Mouse (Mus musculus) CH12.LX (cell line): ENCODE results near the gene Atg9b. TPM values are rescaled to one million over a fixed set of nuclear protein-coding genes. Genes with fewer than 3 reads are reported as not detected.

ENCODE experiments used
- DNase-seq: peaks from one replicate; pipeline ENCODE4 v3.0.0-alpha.2; 2013; ENCODE audit errors: extremely low read depth
- H3K27ac ChIP-seq: 2 replicates; pipeline ENCODE4 v1.5.1; 2012; ENCODE audit warnings: low read depth, mild to moderate bottlenecking, control low read depth, moderate library complexity; ENCODE audit not compliant: insufficient read depth
- H3K27me3 ChIP-seq: replicated peaks from 2 replicates; pipeline ENCODE3; 2012; ENCODE audit warnings: inconsistent platforms
- H3K36me3 ChIP-seq, 2 experiments: replicated peaks in 1 of 2; 2 replicates each; pipeline versions ENCODE3 to v1.6.1; 2012; ENCODE audit warnings: inconsistent platforms in 1 of 2, low read length in 1 of 2, mild to moderate bottlenecking in 1 of 2, mixed read lengths in 1 of 2, moderate library complexity in 1 of 2; ENCODE audit not compliant: control insufficient read depth in 1 of 2, insufficient read depth in 1 of 2
- H3K4me1 ChIP-seq, 2 experiments: 2 replicates each; pipeline ENCODE4 v1.6.1; 2012; ENCODE audit warnings: inconsistent platforms in 1 of 2, moderate library complexity in 1 of 2; ENCODE audit not compliant: insufficient read depth in 2 of 2, control insufficient read depth in 1 of 2
- H3K4me2 ChIP-seq: 2 replicates; pipeline ENCODE4 v1.6.1; 2012; ENCODE audit warnings: low read depth, mild to moderate bottlenecking, control low read depth; ENCODE audit not compliant: poor library complexity, insufficient read depth, severe bottlenecking
- H3K4me3 ChIP-seq, 3 experiments: fragments of 150-350 bp in 1 of 3; sonication (generic) in 1 of 3; replicated peaks in 1 of 3; 2 replicates each; pipeline versions ENCODE3 to v1.5.1; 2011 to 2012; ENCODE audit warnings: low read depth in 2 of 3, low read length in 2 of 3, mild to moderate bottlenecking in 2 of 3, moderate library complexity in 2 of 3, control low read depth in 1 of 3, improper control_type of control experiment in 1 of 3, inconsistent platforms in 1 of 3, mixed read lengths in 1 of 3; ENCODE audit not compliant: poor library complexity in 1 of 3
- H3K79me2 ChIP-seq: replicated peaks from 2 replicates; pipeline ENCODE4 v1.6.1; 2012; ENCODE audit warnings: mild to moderate bottlenecking, moderate library complexity; ENCODE audit not compliant: control insufficient read depth, poor library complexity, insufficient read depth, severe bottlenecking; ENCODE audit errors: extremely low read depth
- H3K9ac ChIP-seq: 2 replicates; pipeline ENCODE4 v1.6.1; 2012; ENCODE audit warnings: low read depth, mild to moderate bottlenecking, control low read depth, moderate library complexity; ENCODE audit not compliant: insufficient read depth
- H3K9me3 ChIP-seq: replicated peaks from 2 replicates; pipeline ENCODE3; 2012; ENCODE audit warnings: low read length, inconsistent platforms, mixed read lengths
- E2F4 ChIP-seq: IDR thresholded peaks from 2 replicates; pipeline ENCODE4 v1.6.1; 2011; ENCODE audit warnings: low read depth, low read length, improper control_type of control experiment; ENCODE audit not compliant: insufficient replicate concordance
- ELF1 ChIP-seq: IDR thresholded peaks from 2 replicates; pipeline ENCODE4 v1.6.1; 2014; ENCODE audit warnings: low read depth, mild to moderate bottlenecking, inconsistent platforms, low read length, improper control_type of control experiment
- ETS1 ChIP-seq: conservative IDR thresholded peaks from 2 replicates; pipeline ENCODE4 v1.6.1; 2012; ENCODE audit warnings: low read depth, mild to moderate bottlenecking, inconsistent platforms, low read length, improper control_type of control experiment, moderate library complexity
- GABPA ChIP-seq: IDR thresholded peaks from 2 replicates; pipeline ENCODE4 v1.6.1; 2012; ENCODE audit warnings: low read depth, low read length, improper control_type of control experiment, inconsistent platforms; ENCODE audit not compliant: insufficient replicate concordance
- HCFC1 ChIP-seq: IDR thresholded peaks from 2 replicates; pipeline ENCODE4 v1.6.1; 2012; ENCODE audit warnings: low read depth, mild to moderate bottlenecking, inconsistent platforms, low read length, improper control_type of control experiment
- JUN ChIP-seq: IDR thresholded peaks from 2 replicates; pipeline ENCODE4 v1.6.1; 2011; ENCODE audit warnings: low read depth, mild to moderate bottlenecking, low read length, improper control_type of control experiment, moderate library complexity; ENCODE audit not compliant: insufficient read depth
- KAT2A ChIP-seq: IDR thresholded peaks from 2 replicates; pipeline ENCODE4 v1.6.1; 2012; ENCODE audit warnings: low read length, improper control_type of control experiment, inconsistent platforms; ENCODE audit not compliant: insufficient replicate concordance
- MAFK ChIP-seq: IDR thresholded peaks from 2 replicates; pipeline ENCODE4 v1.6.1; 2011; ENCODE audit warnings: low read length, improper control_type of control experiment; ENCODE audit not compliant: insufficient replicate concordance
- MEF2A ChIP-seq: IDR thresholded peaks from 2 replicates; pipeline ENCODE4 v1.6.1; 2014; ENCODE audit warnings: low read depth, mild to moderate bottlenecking, inconsistent platforms, low read length, improper control_type of control experiment, borderline replicate concordance
- MXI1 ChIP-seq: IDR thresholded peaks from 2 replicates; pipeline ENCODE4 v1.6.1; 2011; ENCODE audit warnings: mild to moderate bottlenecking, low read depth, low read length, improper control_type of control experiment
- MYC ChIP-seq: IDR thresholded peaks from 2 replicates; pipeline ENCODE4 v1.6.1; 2011; ENCODE audit warnings: low read depth, mild to moderate bottlenecking, improper control_type of control experiment, low read length
- NELFE ChIP-seq: IDR thresholded peaks from 2 replicates; pipeline ENCODE4 v1.6.1; 2011; ENCODE audit warnings: low read depth, low read length, improper control_type of control experiment
- RCOR1 ChIP-seq: conservative IDR thresholded peaks from 2 replicates; pipeline ENCODE4 v1.6.1; 2012; ENCODE audit warnings: low read depth, mild to moderate bottlenecking, inconsistent platforms, low read length, improper control_type of control experiment
- SIN3A ChIP-seq: IDR thresholded peaks from 2 replicates; pipeline ENCODE4 v1.6.1; 2012; ENCODE audit warnings: low read length, improper control_type of control experiment, inconsistent platforms
- SMC3 ChIP-seq: IDR thresholded peaks from 2 replicates; pipeline ENCODE4 v1.6.1; 2011; ENCODE audit warnings: low read depth, low read length, improper control_type of control experiment
- TBP ChIP-seq: conservative IDR thresholded peaks from 2 replicates; pipeline ENCODE4 v1.6.1; 2011; ENCODE audit warnings: low read depth, low read length, improper control_type of control experiment
- TCF12 ChIP-seq: IDR thresholded peaks from 2 replicates; pipeline ENCODE4 v1.6.1; 2014; ENCODE audit warnings: low read depth, mild to moderate bottlenecking, inconsistent platforms, low read length, improper control_type of control experiment
- USF1 ChIP-seq: IDR thresholded peaks from 2 replicates; pipeline ENCODE4 v1.6.1; 2014; ENCODE audit warnings: low read depth, mild to moderate bottlenecking, inconsistent platforms, low read length, improper control_type of control experiment
- USF2 ChIP-seq: conservative IDR thresholded peaks from 2 replicates; pipeline ENCODE4 v1.6.1; 2011; ENCODE audit warnings: low read depth, low read length, improper control_type of control experiment
- ZC3H11A ChIP-seq: IDR thresholded peaks from 2 replicates; pipeline ENCODE4 v1.6.1; 2012; ENCODE audit warnings: low read depth, mild to moderate bottlenecking, inconsistent platforms, low read length, improper control_type of control experiment
- ZMIZ1 ChIP-seq: IDR thresholded peaks from 2 replicates; pipeline ENCODE4 v1.6.1; 2012; ENCODE audit warnings: low read depth, mild to moderate bottlenecking, inconsistent platforms, low read length, improper control_type of control experiment
- ZNF384 ChIP-seq: IDR thresholded peaks from 2 replicates; pipeline ENCODE4 v1.6.1; 2012; ENCODE audit warnings: low read depth, low read length, improper control_type of control experiment, inconsistent platforms
- dilution Hi-C: fragments of 300-500 bp; cut with MboI; formaldehyde crosslinking; loops from 2 replicates; pipeline ENCODE4 v1.14.3; 2020; ENCODE audit warnings: low sequenced_read_pairs; ENCODE audit not compliant: extremely low pct_unique_long_range_greater_than_20kb, extremely low pct_ligation_motif_present
- in situ Hi-C: fragments of 300-500 bp; cut with MboI; formaldehyde crosslinking; loops from 3 replicates; pipeline ENCODE4 v1.14.3; 2019; ENCODE audit warnings: low sequenced_read_pairs, low pct_ligation_motif_present, low pct_unique_long_range_greater_than_20kb, mixed read lengths
- polyA plus RNA-seq: library from polyadenylated mRNA; unstranded; fragments of >175 nt; gene quantifications from 2 replicates; pipeline ENCODE4 v1.2.1, GENCODE M21; 2012; ENCODE audit warnings: low read depth; ENCODE audit not compliant: insufficient read length
- total RNA-seq, 2 experiments: library from RNA; depleted of rRNA; stranded (reverse); fragments of 300-350 nt in 1 of 2; fragments of >200 nt in 1 of 2; gene quantifications; 2 replicates each; pipeline ENCODE4 v1.2.3; 2012 to 2014

Gene Atg9b
- total and polyA plus RNA-seq, 3 experiments: 0.68 to 1.3 (median 0.81) TPM

GRCm38 (mm10) chr5:24347186-24347875, 44.6 kb downstream of the Atg9b start:
- Histone ChIP-seq H3K4me1 (peaks cover 18 to 26% of the 10 kb centered on the region in 2 experiments), H3K79me2 (no peaks in the 10 kb centered on the region), H3K4me3 (no peak overlapping the region), H3K27ac (no peak overlapping the region), H3K9me3 (no peaks in the 10 kb centered on the region), H3K4me2 (no peak overlapping the region), H3K36me3 (no peaks in the 10 kb centered on the region), H3K27me3 (peaks cover 95% of the 10 kb centered on the region), H3K9ac (no peak overlapping the region)
- in situ Hi-C loops: no loop called here
- TF ChIP-seq ELF1 (no peak), TCF12 (no peak), GABPA (no peak), MAFK (no peak), ZC3H11A (no peak), USF2 (no peak), RCOR1 (no peak), MYC (no peak), JUN (no peak), E2F4 (no peak), SIN3A (no peak), TBP (no peak), NELFE (no peak), KAT2A (no peak), MEF2A (no peak), ZNF384 (no peak), HCFC1 (no peak), ZMIZ1 (no peak), SMC3 (no peak)
- DNase-seq: no peak
- dilution Hi-C loops: no loop called here

DNA sequence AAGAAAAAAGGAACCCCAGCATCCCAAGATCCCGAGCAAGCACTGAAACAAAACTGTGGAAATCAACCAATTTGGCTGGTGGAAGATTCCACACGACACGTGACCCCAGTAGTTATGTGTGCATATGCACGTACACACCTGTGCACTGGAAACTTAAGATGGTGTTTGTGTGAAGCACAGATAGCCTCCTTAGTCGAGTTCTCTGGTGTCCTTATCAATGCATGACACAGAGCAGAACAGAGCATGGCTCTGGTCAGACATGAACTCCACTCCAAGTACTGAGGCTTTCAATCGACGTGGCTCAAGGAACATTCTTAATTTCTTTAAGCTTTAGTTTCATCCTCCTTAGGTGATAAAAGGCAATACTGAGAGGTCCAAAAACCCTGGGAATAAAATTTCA, 45.6 kb downstream of the Atg9b start:
- Histone ChIP-seq H3K79me2 (no peaks in the 10 kb centered on the region), H3K9me3 (no peaks in the 10 kb centered on the region), H3K36me3 (no peaks in the 10 kb centered on the region), H3K4me2 (no peak overlapping the region), H3K4me1 (peaks cover 11 to 26% of the 10 kb centered on the region in 2 experiments), H3K27ac (no peak overlapping the region), H3K27me3 (peaks cover 98% of the 10 kb centered on the region), H3K4me3 (no peak overlapping the region), H3K9ac (no peak overlapping the region)
- no peak for DNase-seq
- dilution Hi-C loops: no loop called here
- in situ Hi-C loops: no loop called here
- no peak for TF ChIP-seq TBP
- no peak for TF ChIP-seq MAFK
- no peak for TF ChIP-seq ETS1
- no peak for TF ChIP-seq MXI1
- TF ChIP-seq USF1: no peak
- TF ChIP-seq HCFC1: no peak
